Mouse (Mus musculus) thymus, postnatal 0 days (tissue): ENCODE measurements at regions not wholly inside any gene's neighbourhood (a gene's known extent, or its start where the extent isn't known, plus 50 kb on each side); places are given as distances from the start of the nearest gene placed in this dataset.
A peak's percentile ranks its signal among the peaks of the same experiment; 100 is the strongest.

Experiments used
- DNase-seq: peaks from one replicate; pipeline ENCODE4 v3.0.0-alpha.2; 2015; ENCODE audit warnings: low spot score

- no peak for DNase-seq
Observed at GRCm38 (mm10) chr8:11979056-11979455, 138.8 kb downstream of the Tex29 start.

GRCm38 (mm10) chr8:11981458-11981857 is 141.2 kb downstream of the Tex29 start:
- DNase-seq: peak; percentile 31

- DNase-seq: no peak
Observed at GRCm38 (mm10) chr8:11990024-11990423, 149.8 kb downstream of the Tex29 start.

- DNase-seq: no peak
Observed at GRCm38 (mm10) chr8:11999736-12000458, 159.6 kb downstream of the Tex29 start.

GRCm38 (mm10) chr8:12000459-12000789 is 160.2 kb downstream of the Tex29 start:
- no peak for DNase-seq

- DNase-seq: no peak
Observed at GRCm38 (mm10) chr8:12004241-12004640, 164.0 kb downstream of the Tex29 start.

GRCm38 (mm10) chr8:12012769-12013168 is 172.5 kb downstream of the Tex29 start:
- DNase-seq: no peak

GRCm38 (mm10) chr8:12017750-12018149 is 177.5 kb downstream of the Tex29 start:
- no peak for DNase-seq

- DNase-seq: no peak
Observed at GRCm38 (mm10) chr8:12019272-12019671, 179.0 kb downstream of the Tex29 start.

GRCm38 (mm10) chr8:12023669-12024390 is 183.6 kb downstream of the Tex29 start:
- DNase-seq: no peak

- no peak for DNase-seq
Observed at GRCm38 (mm10) chr8:12030363-12031116, 190.3 kb downstream of the Tex29 start.

GRCm38 (mm10) chr8:12031796-12032195 is 191.5 kb downstream of the Tex29 start:
- no peak for DNase-seq

- no peak for DNase-seq
Observed at GRCm38 (mm10) chr8:12032386-12032785, 192.1 kb downstream of the Tex29 start.

GRCm38 (mm10) chr8:12036349-12036748 is 196.1 kb downstream of the Tex29 start:
- no peak for DNase-seq

- no peak for DNase-seq
Observed at GRCm38 (mm10) chr8:12040924-12041323, 200.7 kb downstream of the Tex29 start.

GRCm38 (mm10) chr8:12041662-12042061 is 201.4 kb downstream of the Tex29 start:
- no peak for DNase-seq

GRCm38 (mm10) chr8:12050841-12051240 is 210.6 kb downstream of the Tex29 start:
- DNase-seq: no peak

- DNase-seq: no peak
Observed at GRCm38 (mm10) chr8:12051357-12051756, 211.1 kb downstream of the Tex29 start.

GRCm38 (mm10) chr8:12055931-12056330 is 215.7 kb downstream of the Tex29 start:
- DNase-seq: no peak

- no peak for DNase-seq
Observed at GRCm38 (mm10) chr8:12061237-12061636, 217.4 kb upstream of the A230072I06Rik start.

- DNase-seq: no peak
Observed at GRCm38 (mm10) chr8:12062710-12063109, 215.9 kb upstream of the A230072I06Rik start.

GRCm38 (mm10) chr8:12064664-12065063 is 214.0 kb upstream of the A230072I06Rik start:
- DNase-seq: no peak
